Mouse (Mus musculus) urinary bladder, postnatal 25 days (tissue): ENCODE results near the gene Kif5c.

Experiments used
- DNase-seq: peaks from one replicate; pipeline ENCODE4 v3.0.0; 2022; ENCODE audit warnings: low spot score

Kif5c gene

GRCm38 (mm10) chr2:49618829-49619718 is at the start of gene Kif5c:
TSS of gene Kif5c (plus strand) at chr2:49619298.
- DNase-seq, result peak; percentile 75

- no peak for DNase-seq
These were observed 49.0 kb upstream of the Kif5c start for GRCm38 (mm10) chr2:49569862-49570777.

- DNase-seq, result no peak
These were observed 48.4 kb upstream of the Kif5c start for GRCm38 (mm10) chr2:49570778-49571101.

GRCm38 (mm10) chr2:49571159-49571920 is 47.8 kb upstream of the Kif5c start:
- no peak for DNase-seq

- no peak for DNase-seq
These were observed 46.9 kb upstream of the Kif5c start for GRCm38 (mm10) chr2:49572111-49572642.

- no peak for DNase-seq
These were observed 46.4 kb upstream of the Kif5c start for GRCm38 (mm10) chr2:49572684-49573083.

- no peak for DNase-seq
These were observed 45.8 kb upstream of the Kif5c start for GRCm38 (mm10) chr2:49573282-49573681.

- DNase-seq, result no peak
These were observed 38.5 kb upstream of the Kif5c start for GRCm38 (mm10) chr2:49580585-49580984.

- DNase-seq, result no peak
These were observed 36.6 kb upstream of the Kif5c start for GRCm38 (mm10) chr2:49582546-49582945.

- DNase-seq, result no peak
These were observed 35.8 kb upstream of the Kif5c start for GRCm38 (mm10) chr2:49583311-49583710.

- no peak for DNase-seq
These were observed 28.6 kb upstream of the Kif5c start for GRCm38 (mm10) chr2:49590450-49590849.

GRCm38 (mm10) chr2:49592926-49593325 is 26.2 kb upstream of the Kif5c start:
- no peak for DNase-seq

- DNase-seq, result no peak
These were observed 24.2 kb upstream of the Kif5c start for GRCm38 (mm10) chr2:49594886-49595285.

GRCm38 (mm10) chr2:49596318-49596717 is 22.8 kb upstream of the Kif5c start:
- DNase-seq, result no peak

- DNase-seq, result no peak
These were observed 18.9 kb upstream of the Kif5c start for GRCm38 (mm10) chr2:49600021-49600681.

- no peak for DNase-seq
These were observed 16.2 kb upstream of the Kif5c start for GRCm38 (mm10) chr2:49602791-49603349.

GRCm38 (mm10) chr2:49609611-49610010 is 9.5 kb upstream of the Kif5c start:
- DNase-seq, result no peak

GRCm38 (mm10) chr2:49616765-49617164 is 2.3 kb upstream of the Kif5c start:
- DNase-seq, result no peak

GRCm38 (mm10) chr2:49619719-49620522 is 823 bp downstream of the Kif5c start:
- no peak for DNase-seq

GRCm38 (mm10) chr2:49620626-49621117 is 1.6 kb downstream of the Kif5c start:
- no peak for DNase-seq
